Mouse (Mus musculus) macrophage (primary cell): ENCODE results near the gene Aldh6a1. TPM values are rescaled to one million over a fixed set of nuclear protein-coding genes. Genes with fewer than 3 reads are reported as not detected.

Experiments used
- polyA plus RNA-seq: library from polyadenylated mRNA; stranded (reverse); fragments of 250-400 nt; gene quantifications from 3 replicates; pipeline ENCODE4 v1.2.4, GENCODE M21; 2018; ENCODE audit warnings: inconsistent platforms

The Aldh6a1 gene
- polyA plus RNA-seq, 1 experiment from 2014 or later = 14.2 TPM

Other genes starting within 250 kb of the Aldh6a1 start
- 11.0 to 13.7 TPM (median 13.5 TPM) in 3 replicates for gene Elmsan1, start 232.1 kb downstream of the Aldh6a1 start, polyA plus RNA-seq
- 38.2 to 43.3 TPM (median 40.5 TPM) in 3 replicates for gene Ptgr2, start 165.8 kb downstream of the Aldh6a1 start, polyA plus RNA-seq
- 13.2 to 17.7 TPM (median 17.0 TPM) in 3 replicates for gene Zfp410, start 134.2 kb downstream of the Aldh6a1 start, polyA plus RNA-seq
- 3.2 to 10.7 TPM (median 7.0 TPM) in 3 replicates for gene Coq6, start 89.3 kb downstream of the Aldh6a1 start, polyA plus RNA-seq
- 0.44 to 0.59 TPM (median 0.54 TPM) in 3 replicates for gene Fam161b, start 89.2 kb downstream of the Aldh6a1 start, polyA plus RNA-seq
- gene Entpd5, start 42.0 kb downstream of the Aldh6a1 start, polyA plus RNA-seq = 5.9 to 7.3 TPM (median 5.9 TPM) in 3 replicates
- 0.14 to 1.1 TPM (median 0.17 TPM) in 3 replicates for gene Bbof1, start 41.9 kb downstream of the Aldh6a1 start, polyA plus RNA-seq
- 12.8 to 14.4 TPM (median 13.1 TPM) in 3 replicates for gene Rnf113a2, start 33.8 kb downstream of the Aldh6a1 start, polyA plus RNA-seq
- 5.6 to 8.0 TPM (median 5.9 TPM) in 3 replicates for gene Lin52, start 418 bp upstream of the Aldh6a1 start, polyA plus RNA-seq
- gene Vsx2, start 118.8 kb upstream of the Aldh6a1 start, polyA plus RNA-seq = not detected in 3 replicates
- gene Abcd4, start 166.4 kb upstream of the Aldh6a1 start, polyA plus RNA-seq = 5.1 to 7.7 TPM (median 7.7 TPM) in 3 replicates
- gene Vrtn, start 190.0 kb upstream of the Aldh6a1 start, polyA plus RNA-seq = not detected in 3 replicates
- 0.09 to 0.12 TPM in 2 of 3 replicates, not detected in the other for gene Syndig1l, start 247.8 kb upstream of the Aldh6a1 start, polyA plus RNA-seq